Mouse (Mus musculus) forebrain, embryonic 12.5 days (tissue): Measurements from ENCODE around the gene Ermp1. TPM values are rescaled to one million over a fixed set of nuclear protein-coding genes. Genes with fewer than 3 reads are reported as not detected.

Experiments
- ATAC-seq: fragments of 200-750 bp; cut with Nextera tagmentation; 2 replicates; pipeline ENCODE4 v1.8.0; 2017; ENCODE audit warnings: moderate TSS enrichment; ENCODE audit not compliant: low FRiP score
- H3K27ac ChIP-seq: fragments of 300-500 bp; sonication (generic); 2 replicates; pipeline ENCODE4 v1.5.1; 2016; ENCODE audit warnings: mild to moderate bottlenecking
- H3K27me3 ChIP-seq: fragments of 300-500 bp; sonication (generic); 2 replicates; pipeline ENCODE4 v1.6.1; 2016; ENCODE audit warnings: mild to moderate bottlenecking
- H3K36me3 ChIP-seq: fragments of 300-500 bp; sonication (generic); replicated peaks from 2 replicates; pipeline ENCODE4 v1.6.1; 2016; ENCODE audit warnings: mild to moderate bottlenecking
- H3K4me1 ChIP-seq: fragments of 300-500 bp; sonication (generic); 2 replicates; pipeline ENCODE4 v1.6.1; 2016
- H3K4me2 ChIP-seq: fragments of 300-500 bp; sonication (generic); 2 replicates; pipeline ENCODE4 v1.6.1; 2016; ENCODE audit warnings: mild to moderate bottlenecking, moderate library complexity
- H3K4me3 ChIP-seq: fragments of 300-500 bp; sonication (generic); replicated peaks from 2 replicates; pipeline ENCODE4 v1.5.1; 2016; ENCODE audit warnings: mild to moderate bottlenecking
- H3K9ac ChIP-seq: fragments of 300-500 bp; sonication (generic); 2 replicates; pipeline ENCODE4 v1.6.1; 2016; ENCODE audit warnings: mild to moderate bottlenecking
- H3K9me3 ChIP-seq: fragments of 300-500 bp; sonication (generic); 2 replicates; pipeline ENCODE4 v1.6.1; 2016
- WGBS: fragments of 180-500 bp; shearing (Covaris S2); methylation state at CpG from one replicate; pipeline ENCODE4 v1.1.7; 2016; 5-methylcytosine and 5-hydroxymethylcytosine counted together
- polyA plus RNA-seq: library from polyadenylated mRNA; unstranded; fragments of >200 nt; fragmentation: Nextera tagmentation; extraction: Ambion mirVana; gene quantifications from 2 replicates; pipeline ENCODE4 v1.2.1, GENCODE M21; 2016

Gene Ermp1
- polyA plus RNA-seq, 1 experiment from 2014 or later = 14.6 TPM

GRCm38 (mm10) chr19:29563258-29563779 lies 84.9 kb downstream of the Ermp1 start:
- H3K36me3 ChIP-seq = no peaks in the 10 kb centered on the region; the same call in 1 of the 2 replicates
- no peak for ATAC-seq
- no peak overlapping the region for H3K9ac ChIP-seq
- H3K4me3 ChIP-seq = no peak overlapping the region
- H3K4me2 ChIP-seq = no peak overlapping the region
- no peaks in the 10 kb centered on the region for H3K4me1 ChIP-seq
- WGBS = 69% methylated on average over 7 of the region's 7 CpGs
- H3K27ac ChIP-seq = no peak overlapping the region
- no peaks in the 10 kb centered on the region for H3K27me3 ChIP-seq
- H3K9me3 ChIP-seq = no peaks in the 10 kb centered on the region

GRCm38 (mm10) chr19:29562603-29563002 lies 85.6 kb downstream of the Ermp1 start:
- ATAC-seq = no peak
- no peak overlapping the region for H3K9ac ChIP-seq
- H3K4me3 ChIP-seq = no peak overlapping the region
- H3K4me1 ChIP-seq = no peaks in the 10 kb centered on the region
- no peak overlapping the region for H3K27ac ChIP-seq
- H3K9me3 ChIP-seq = no peaks in the 10 kb centered on the region
- H3K4me2 ChIP-seq = no peak overlapping the region
- 87% methylated on average over 3 of the region's 3 CpGs for WGBS
- no peaks in the 10 kb centered on the region; the same call in 1 of the 2 replicates for H3K36me3 ChIP-seq
- no peaks in the 10 kb centered on the region for H3K27me3 ChIP-seq

- no peaks in the 10 kb centered on the region for H3K4me1 ChIP-seq
- no peak overlapping the region for H3K27ac ChIP-seq
- H3K9ac ChIP-seq = no peak overlapping the region
- H3K27me3 ChIP-seq = no peaks in the 10 kb centered on the region
- ATAC-seq = no peak
- H3K4me3 ChIP-seq = no peak overlapping the region
- WGBS = 90% methylated on average over 4 of the region's 4 CpGs
- no peak overlapping the region for H3K4me2 ChIP-seq
- H3K36me3 ChIP-seq = no peaks in the 10 kb centered on the region; the same call in 1 of the 2 replicates
- H3K9me3 ChIP-seq = no peaks in the 10 kb centered on the region
Measured at GRCm38 (mm10) chr19:29562166-29562565, 86.0 kb downstream of the Ermp1 start.

Other genes with a start within 250 kb of the Ermp1 start
- gene Pdcd1lg2, start 237.5 kb downstream of the Ermp1 start, polyA plus RNA-seq = 0.14 TPM in 1 of 2 replicates, not detected in the other
- 11.7 and 12.1 TPM in 2 replicates for gene Ric1, start 126.1 kb downstream of the Ermp1 start, polyA plus RNA-seq
- not detected in 2 replicates for gene Mlana, start 49.4 kb upstream of the Ermp1 start, polyA plus RNA-seq
- 7.7 and 8.2 TPM in 2 replicates for gene 9930021J03Rik, start 157.6 kb upstream of the Ermp1 start, polyA plus RNA-seq
- gene Ranbp6, start 164.6 kb upstream of the Ermp1 start, polyA plus RNA-seq = 38.2 and 40.7 TPM in 2 replicates